Mouse (Mus musculus) testis, adult 2 months (tissue): Measurements from ENCODE around the gene Rsph3b.
"Not testable (repeated sequence)": the region's sequence is repeated elsewhere in the genome, so short reads cannot be mapped to it uniquely, and the experiment has no call there.

Experiments
- CTCF ChIP-seq: fragments of 200-500 bp; IDR thresholded peaks from 2 replicates; pipeline ENCODE4 v1.5.1; 2012; ENCODE audit warnings: low read depth, mild to moderate bottlenecking, inconsistent platforms, low read length, moderate library complexity; ENCODE audit not compliant: control insufficient read depth, insufficient read depth, insufficient replicate concordance
- POLR2A ChIP-seq: fragments of 200-500 bp; IDR thresholded peaks from 2 replicates; pipeline ENCODE4 v1.6.1; 2012; ENCODE audit warnings: low read depth, mild to moderate bottlenecking, inconsistent platforms, low read length, moderate library complexity; ENCODE audit not compliant: control insufficient read depth

DNA sequence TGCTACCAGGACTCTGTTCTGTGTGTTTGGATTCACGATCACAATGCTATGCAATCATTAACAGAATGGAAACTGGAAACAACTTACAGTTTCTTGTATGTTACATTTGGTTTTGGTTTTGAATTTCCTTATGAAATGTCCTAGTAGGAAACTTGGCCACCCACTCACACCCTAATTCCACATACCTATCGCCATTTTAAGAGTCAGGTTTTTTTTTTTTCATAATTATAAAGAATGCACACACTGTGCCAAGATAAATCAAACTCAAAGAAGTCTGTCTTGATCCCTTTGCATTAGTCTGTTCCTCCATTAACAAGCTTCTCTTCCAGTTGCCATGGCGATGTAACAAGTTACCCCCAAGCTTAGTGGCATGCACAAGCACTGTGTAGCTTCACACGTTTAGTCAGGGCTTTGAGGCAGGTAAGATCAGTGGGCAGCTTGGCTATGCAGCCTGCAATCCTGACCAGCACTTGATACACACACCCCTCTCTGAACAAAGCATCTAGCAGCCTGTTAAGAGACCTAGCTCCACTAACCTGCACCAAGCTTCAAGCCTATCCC lies 24.4 kb upstream of the Rsph3b start:
- not testable (repeated sequence) for TF ChIP-seq CTCF, POLR2A
